Mouse (Mus musculus): ENCODE measurements at regions not wholly inside any gene's neighbourhood (a gene's known extent, or its start where the extent isn't known, plus 50 kb on each side); places are given as distances from the start of the nearest gene placed in this dataset.

DNA sequence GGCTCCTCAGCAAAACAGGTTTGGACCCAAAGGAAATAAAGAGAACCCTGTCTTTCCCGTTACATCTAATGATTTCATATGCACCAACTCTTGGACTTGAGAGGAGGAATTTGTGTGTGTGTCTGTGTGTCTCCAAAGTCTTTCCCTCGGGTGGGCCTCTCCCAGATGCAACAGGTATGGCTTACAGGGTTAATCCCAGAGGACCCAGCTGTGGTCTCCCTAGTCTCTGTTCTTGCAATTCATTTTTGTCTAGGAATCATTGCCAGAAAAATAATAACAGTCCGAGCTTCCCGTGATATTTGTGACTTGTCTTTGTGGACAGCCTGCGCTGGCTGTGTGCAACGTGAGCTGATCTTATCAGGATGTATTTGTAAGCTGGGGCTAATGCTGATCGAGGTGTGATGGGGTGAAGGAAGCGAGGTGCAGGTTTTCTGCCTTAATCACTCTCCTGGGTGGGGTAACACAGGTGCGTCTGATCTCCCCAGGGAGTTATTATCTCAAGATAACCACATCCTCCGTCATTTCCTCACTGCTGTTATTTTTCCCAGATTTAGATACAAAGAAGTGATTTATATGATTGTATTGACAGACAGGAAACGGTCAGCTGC, 627.2 kb upstream of the Sox9 start:
- TF ChIP-seq GATA1 (IDR thresholded peaks at IDR 0.05; ENCODE audit: low read length) = no peak

DNA sequence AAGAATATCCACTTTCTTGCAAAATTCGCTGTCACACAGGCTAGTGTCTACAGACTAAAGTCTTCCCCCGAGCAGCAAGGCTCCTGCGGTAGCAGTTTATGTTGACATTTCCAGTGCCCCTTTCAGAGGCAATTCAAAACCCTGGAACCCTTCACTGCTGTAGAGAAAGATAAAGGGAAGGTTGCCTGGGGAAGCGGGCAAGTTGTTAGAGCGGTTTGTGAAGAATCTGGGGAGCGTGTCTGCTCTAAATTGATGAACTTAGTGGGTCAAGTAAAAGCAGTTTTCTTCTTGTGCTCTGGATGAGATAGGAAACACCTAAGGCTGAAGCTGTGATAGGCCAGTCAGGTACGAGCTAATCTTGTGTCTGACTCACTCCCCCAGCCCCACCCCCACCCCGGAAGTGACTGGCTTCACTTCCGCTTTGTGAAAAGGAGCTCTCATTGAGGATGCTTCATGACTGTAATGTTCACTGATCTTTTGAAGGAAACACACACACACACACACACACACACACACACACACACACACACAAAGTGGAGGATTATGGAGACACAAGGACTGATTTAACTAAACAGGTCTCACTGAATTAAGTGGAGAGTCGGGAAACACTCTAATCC, 626.6 kb upstream of the Sox9 start:
- no peak for TF ChIP-seq GATA1 (IDR thresholded peaks at IDR 0.05; ENCODE audit: low read length)

DNA sequence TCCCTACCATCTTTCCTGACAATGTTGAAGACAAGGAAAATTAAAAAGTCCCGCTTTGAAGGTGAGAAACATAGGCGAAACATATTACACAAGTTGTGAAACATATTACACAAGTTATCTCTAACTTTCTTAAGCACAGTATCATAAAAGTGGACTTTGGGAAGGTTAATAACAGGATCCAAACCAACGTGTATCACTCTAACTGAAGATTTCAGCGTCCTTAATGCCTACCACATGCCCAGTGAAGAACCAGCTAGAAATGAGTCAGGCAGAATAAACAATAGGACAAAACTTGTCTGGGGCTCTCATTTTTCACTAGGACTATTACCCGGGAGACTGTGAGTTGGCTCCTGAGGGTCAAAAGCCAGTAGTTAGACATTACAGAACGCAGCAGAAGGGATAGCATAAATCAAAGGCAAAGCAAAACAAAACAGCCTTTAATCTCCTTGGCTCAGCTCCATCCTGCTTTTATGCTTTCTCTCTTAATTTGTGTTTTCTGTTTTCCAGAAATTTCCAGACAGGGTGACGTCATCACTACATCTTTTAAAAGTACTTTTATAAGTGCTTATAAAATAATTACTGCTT, 618.3 kb upstream of the Sox9 start:
- TF ChIP-seq GATA1 (IDR thresholded peaks at IDR 0.05; ENCODE audit: low read length) = no peak

DNA sequence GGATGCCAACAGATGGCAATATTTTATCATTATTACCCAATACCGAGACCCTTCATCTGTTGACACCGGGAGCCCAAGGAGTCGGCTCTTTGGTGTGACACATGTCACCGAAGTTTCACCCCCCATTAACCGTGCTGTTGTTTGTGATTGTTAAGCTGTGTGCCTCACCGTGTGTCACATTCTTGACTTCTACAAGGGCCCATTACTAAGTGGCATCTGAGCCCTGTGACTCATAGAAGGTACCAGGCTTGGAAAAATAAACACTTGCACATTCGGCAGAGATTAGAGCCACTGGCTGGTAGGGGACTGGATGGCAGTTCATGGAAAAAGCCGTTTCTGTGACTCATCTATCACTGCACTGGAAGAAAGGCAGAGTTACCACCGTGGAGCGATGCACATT, 608.4 kb upstream of the Sox9 start:
- TF ChIP-seq GATA1 (IDR thresholded peaks at IDR 0.05; ENCODE audit: low read length) = no peak

DNA sequence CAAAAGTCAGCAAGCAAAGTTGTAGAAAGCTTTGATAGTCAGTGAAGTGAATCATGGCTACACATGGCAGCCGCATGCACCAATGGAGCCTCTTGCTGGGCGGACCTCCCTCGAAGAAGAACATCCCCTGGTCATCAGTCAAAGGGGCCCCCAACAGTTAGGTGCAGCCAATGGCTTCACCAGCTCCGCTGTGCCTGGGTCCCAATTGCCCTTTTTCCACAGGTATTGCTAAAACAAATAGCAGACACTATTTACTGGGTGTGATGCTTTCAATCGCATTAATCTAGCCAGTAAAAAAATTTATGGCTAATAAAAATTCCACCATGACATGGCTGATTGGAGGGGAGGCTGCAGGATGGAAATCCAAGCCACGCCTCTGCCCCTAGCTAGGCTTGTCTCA, 606.7 kb upstream of the Sox9 start:
- TF ChIP-seq GATA1 (IDR thresholded peaks at IDR 0.05; ENCODE audit: low read length) = no peak

DNA sequence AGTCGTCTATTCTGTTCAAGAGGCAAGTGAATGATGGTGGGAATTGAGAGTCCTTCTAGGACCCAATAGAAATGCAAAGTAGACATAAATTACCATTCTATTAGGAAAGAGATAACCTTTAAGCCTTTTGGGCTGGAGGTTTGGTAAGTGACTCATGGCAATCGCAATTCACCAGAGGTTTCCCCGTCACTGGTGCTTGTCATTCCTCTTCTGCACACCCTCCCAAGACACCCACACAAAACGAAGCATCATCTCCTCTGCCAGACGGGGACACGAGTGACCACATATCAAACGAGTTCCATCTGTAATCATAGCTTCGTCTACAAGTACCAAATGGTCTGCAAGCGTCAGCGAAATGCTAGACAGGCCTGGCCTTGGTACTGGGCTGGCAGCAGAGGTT, 601.4 kb upstream of the Sox9 start:
- no peak for TF ChIP-seq GATA1 (IDR thresholded peaks at IDR 0.05; ENCODE audit: low read length)

DNA sequence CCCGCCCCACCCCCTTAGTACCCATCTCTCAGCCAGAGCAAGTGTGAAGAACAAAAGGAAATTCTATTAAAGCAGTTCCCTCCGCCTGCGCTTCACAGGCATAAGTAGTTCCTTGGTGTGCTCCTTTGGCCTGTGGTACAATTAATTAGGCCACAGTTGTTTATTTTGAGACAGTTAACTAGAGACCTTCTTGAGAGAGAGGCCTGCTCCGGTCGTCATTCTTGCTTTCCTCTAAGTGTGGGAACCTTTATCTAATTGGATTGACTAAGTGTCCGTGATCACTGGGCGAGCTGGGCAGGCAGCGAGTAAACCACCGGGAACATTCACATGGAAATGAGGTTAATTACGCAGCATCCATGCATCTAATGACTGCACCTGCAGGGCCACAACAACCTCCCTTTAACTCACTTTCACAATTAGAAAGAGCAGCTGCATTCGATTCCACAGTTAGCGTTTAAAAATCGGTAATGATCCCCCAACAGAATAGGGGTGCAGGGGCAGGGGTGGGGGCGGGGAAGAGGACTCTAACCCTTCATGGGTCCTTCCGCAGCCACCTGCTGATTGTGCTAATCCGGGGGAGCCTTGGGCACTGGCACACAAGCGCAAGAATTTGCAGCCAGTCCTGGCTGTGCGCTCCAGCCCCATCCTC, 584.3 kb upstream of the Sox9 start:
- no peak for TF ChIP-seq GATA1 (IDR thresholded peaks at IDR 0.05; ENCODE audit: low read length)

DNA sequence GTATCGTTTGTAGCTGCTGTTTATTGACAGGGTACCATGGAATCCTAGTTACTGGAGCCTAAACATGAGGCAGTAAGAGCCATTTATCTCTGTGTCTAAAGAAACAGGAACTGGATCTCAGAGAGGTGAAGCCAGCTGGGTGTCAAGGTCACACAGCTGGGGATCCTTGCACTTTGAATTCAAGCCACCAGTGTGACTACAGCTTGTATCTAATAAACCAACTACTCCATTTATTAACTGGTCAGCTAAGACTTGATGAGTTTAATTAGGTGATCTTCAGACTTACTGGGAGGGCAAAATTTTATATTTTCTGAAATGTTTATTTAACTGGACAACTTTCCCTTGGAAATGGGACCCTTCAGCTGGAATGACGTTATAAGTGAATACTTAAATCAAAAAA, 577.5 kb upstream of the Sox9 start:
- no peak for TF ChIP-seq GATA1 (IDR thresholded peaks at IDR 0.05; ENCODE audit: low read length)

DNA sequence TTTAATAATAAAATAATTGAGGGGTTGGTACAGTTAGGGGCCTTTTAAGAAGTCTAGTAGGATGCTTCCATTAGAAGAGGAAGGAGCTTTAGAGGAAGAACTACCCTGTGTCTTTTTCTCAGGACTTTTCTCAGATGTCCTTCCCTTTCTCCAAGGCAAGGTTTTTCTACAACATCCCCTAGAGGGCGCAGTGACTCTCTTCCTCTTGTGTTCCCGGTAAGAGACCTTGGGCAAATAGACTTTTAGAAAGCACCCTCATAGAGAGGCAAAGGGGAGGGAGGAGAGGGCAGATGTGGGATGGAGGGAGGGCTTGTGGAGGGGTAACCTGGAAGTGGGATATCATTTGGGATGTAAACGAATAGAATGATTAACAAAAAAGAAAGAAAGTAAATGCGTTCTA, 572.6 kb upstream of the Sox9 start:
- no peak for TF ChIP-seq GATA1 (IDR thresholded peaks at IDR 0.05; ENCODE audit: low read length)

DNA sequence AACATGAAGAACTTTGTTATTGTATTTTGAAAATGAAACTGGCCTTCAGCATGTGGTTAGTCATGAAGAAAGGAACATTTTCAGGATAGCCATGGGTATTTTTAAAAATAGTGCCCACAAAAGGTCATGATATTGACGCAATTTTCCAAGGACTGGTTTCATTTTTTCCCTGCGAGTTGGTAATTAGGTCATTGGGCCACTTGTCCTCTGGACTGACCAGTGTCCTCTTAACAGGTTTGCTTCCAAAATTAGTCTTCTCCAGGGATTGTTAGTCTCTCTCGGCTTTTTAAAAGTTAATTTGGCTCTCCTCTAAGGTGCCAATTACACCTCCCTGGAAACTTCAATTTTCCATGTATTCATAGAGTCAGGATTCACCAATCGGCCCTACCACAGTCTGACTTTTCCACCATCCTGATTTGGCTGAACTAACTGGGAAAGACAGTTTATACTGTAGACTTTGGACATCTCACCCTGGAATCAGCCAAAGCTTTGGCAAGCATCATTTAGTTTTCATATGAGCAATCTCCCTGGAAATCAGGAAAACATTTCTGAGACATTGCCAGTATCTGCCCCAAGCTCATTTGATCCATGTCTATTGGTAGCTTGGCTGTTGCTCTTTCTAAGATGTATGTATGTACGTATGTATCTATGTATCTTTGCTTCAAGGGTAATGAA, 562.8 kb upstream of the Sox9 start:
- no peak for TF ChIP-seq GATA1 (IDR thresholded peaks at IDR 0.05; ENCODE audit: low read length)

DNA sequence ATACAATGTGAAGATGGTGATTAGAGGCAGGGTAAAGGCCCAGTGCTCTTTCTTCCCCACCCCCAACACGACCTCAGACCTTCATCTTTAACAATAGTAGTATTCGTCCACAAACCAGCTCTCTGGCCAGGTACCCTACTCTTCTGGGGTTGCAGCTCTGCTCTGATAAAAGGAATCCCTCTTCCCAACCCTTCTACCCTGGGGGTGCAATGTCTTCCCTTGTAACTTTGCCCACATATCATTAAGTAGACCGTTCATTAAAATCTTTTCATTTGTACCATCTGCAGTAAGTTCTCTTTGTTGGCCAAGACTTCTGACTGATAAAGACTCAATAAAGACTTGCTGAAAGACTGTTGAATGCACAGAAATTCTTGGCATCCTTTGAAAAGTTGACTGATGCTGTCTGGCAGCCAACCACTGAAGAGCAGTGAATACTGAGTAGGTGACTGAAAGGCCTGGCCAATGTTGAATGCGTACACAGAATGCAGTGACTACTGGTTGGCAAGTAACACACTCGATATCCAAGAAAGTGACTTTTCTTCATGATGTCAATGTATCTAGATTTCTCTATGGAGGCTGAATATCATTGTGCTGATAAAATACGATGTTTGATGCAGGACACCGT, 547.4 kb upstream of the Sox9 start:
- TF ChIP-seq GATA1 (IDR thresholded peaks at IDR 0.05; ENCODE audit: low read length) = no peak

DNA sequence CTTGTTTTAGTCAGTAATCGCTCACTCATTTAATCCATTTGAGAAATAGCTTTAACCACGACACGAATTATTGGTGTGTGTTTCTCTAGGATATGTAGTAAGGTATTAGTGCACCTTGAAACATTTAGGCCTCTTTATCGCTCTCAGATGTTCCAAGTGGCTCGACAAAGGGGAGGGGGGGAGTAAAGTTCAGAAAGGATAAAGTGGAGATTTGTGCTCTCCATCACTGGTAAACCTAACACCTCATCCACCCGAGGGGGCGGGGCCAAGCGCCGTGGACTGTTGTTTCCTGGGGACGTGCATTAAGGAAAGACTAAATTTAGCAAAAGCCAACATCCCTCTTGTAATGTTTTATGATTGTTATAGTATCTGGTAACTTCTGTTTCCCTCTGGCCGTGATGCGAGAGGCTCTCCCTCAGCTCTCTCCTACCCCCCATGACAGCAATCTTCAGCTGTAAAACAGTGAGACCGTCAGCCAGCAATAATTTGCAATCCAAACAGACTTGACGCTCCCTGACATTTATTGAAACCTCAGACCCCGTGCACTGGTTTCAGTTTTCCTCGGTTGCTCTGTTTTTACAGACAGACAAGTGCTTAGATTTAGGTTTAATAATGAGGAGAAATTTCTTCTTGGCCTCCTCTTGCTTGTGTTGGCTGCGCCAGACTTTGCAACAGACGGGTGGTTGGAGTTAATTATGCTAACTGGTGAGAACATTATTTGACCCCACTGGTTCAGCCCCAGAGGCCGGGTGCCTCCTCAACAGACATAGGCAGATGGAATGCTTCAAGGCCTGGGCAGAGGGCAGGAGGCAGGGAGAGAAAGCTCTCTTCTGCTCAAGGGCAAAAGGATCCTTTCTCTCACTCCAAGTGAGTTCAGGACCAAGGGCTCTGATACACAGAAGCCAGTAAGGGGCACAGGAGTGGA, 542.8 kb upstream of the Sox9 start:
- TF ChIP-seq GATA1 (IDR thresholded peaks at IDR 0.05; ENCODE audit: low read length) = no peak

DNA sequence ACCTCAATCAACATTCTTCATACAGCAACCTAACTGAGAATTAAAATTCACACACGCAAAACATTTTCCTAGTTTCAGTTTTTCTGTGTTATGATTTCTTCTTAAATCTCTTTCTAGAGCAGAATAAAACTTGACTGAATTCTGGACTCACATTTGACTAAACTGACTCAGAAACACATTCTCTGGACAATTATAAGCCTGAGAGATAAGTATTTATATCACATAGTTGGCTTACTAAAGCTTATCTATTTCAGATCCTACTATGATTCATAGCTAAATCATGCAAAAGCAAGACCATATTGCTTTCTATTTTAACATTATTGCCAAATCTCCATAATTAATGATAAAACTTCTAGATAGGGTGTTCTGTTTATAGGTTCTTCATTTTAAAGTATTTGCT, 529.5 kb upstream of the Sox9 start:
- no peak for TF ChIP-seq GATA1 (IDR thresholded peaks at IDR 0.05; ENCODE audit: low read length)

DNA sequence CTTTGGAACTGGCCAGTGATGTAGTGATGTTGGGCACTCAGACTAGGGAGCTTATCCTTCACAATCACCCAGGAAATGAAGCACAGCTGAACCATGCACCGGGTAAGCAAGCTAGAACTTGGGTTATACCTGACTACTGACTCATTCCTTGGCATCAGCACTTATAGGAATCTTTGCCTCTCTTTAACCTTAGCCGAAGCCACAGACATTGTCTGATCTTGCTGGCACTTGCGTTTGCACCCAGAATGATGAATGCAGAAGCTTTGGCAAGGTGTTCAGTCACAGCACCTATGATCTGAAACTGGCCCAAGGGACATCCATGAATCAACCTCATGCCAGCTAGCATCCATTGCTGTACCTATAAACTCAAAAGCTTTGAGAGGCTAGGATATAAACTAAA, 529.0 kb upstream of the Sox9 start:
- TF ChIP-seq GATA1 (IDR thresholded peaks at IDR 0.05; ENCODE audit: low read length) = no peak

DNA sequence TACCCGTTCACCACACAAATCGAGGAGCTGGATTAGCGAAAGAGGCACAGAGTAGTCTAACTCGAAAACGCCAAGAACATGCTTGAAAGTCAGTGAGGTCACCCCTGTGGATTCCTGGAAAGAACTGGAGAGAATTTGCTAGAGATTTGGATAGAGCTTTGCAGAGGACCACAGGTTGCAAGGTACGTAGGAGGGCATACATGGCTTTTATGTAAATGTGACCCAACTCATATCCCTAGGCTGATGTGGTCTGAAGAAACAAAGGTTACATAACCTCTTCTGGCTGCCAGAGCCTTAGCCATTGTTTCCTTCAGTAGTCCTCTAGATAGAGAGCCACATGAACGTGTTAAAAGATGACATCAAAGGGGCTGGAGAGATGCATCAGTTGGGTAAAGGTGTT, 525.7 kb upstream of the Sox9 start:
- no peak for TF ChIP-seq GATA1 (IDR thresholded peaks at IDR 0.05; ENCODE audit: low read length)

Measured in G1E-ER4 (cell line).